Mouse (Mus musculus) G1E (cell line): ENCODE data around the gene Ccdc13. TPM values are rescaled to one million over a fixed set of nuclear protein-coding genes. Genes with fewer than 3 reads are reported as not detected.
A peak's percentile ranks its signal among the peaks of the same experiment; 100 is the strongest.

ENCODE experiments used
- ATAC-seq: 2 replicates; pipeline ENCODE4 v1.8.0; 2016; ENCODE audit warnings: mild to moderate bottlenecking; ENCODE audit not compliant: insufficient number of reproducible peaks, poor library complexity, low FRiP score, severe bottlenecking; ENCODE audit errors: extremely low read depth
- DNase-seq: peaks from one replicate; pipeline ENCODE4 v3.0.0; 2012; ENCODE audit warnings: low spot score
- H3K27me3 ChIP-seq: 2 replicates; pipeline ENCODE4 v1.6.1; 2012; ENCODE audit warnings: mild to moderate bottlenecking, low read length, inconsistent platforms; ENCODE audit not compliant: insufficient read depth
- H3K36me3 ChIP-seq: replicated peaks from 2 replicates; pipeline ENCODE3; 2012; ENCODE audit warnings: mild to moderate bottlenecking, inconsistent platforms
- H3K4me1 ChIP-seq: 2 replicates; pipeline ENCODE4 v1.6.1; 2012; ENCODE audit warnings: low read depth, low read length, inconsistent platforms, mixed read lengths; ENCODE audit not compliant: insufficient read depth
- H3K4me3 ChIP-seq: 2 replicates; pipeline ENCODE4 v1.5.1; 2012; ENCODE audit warnings: low read depth, mild to moderate bottlenecking, inconsistent platforms, low read length, moderate library complexity, mixed read lengths
- H3K9me3 ChIP-seq: replicated peaks from 2 replicates; pipeline ENCODE4 v1.6.1; 2012; ENCODE audit warnings: inconsistent platforms
- CTCF ChIP-seq: IDR thresholded peaks from 2 replicates; pipeline ENCODE4 v1.5.1; 2012; ENCODE audit warnings: low read depth, low read length, inconsistent platforms, mixed read lengths
- GATA1 ChIP-seq: IDR thresholded peaks from 2 replicates; pipeline ENCODE4 v1.6.1; 2012; ENCODE audit warnings: borderline replicate concordance, low read length, inconsistent platforms, mixed read lengths
- GATA2 ChIP-seq: IDR thresholded peaks from 2 replicates; pipeline ENCODE4 v1.6.1; 2012; ENCODE audit warnings: low read depth, low read length, inconsistent platforms, borderline replicate concordance
- POLR2AphosphoS5 ChIP-seq: IDR thresholded peaks from 2 replicates; pipeline ENCODE4 v1.6.1; 2012; ENCODE audit warnings: low read depth, low read length, inconsistent platforms; ENCODE audit not compliant: insufficient replicate concordance
- TAL1 ChIP-seq: conservative IDR thresholded peaks from 2 replicates; pipeline ENCODE4 v1.6.1; 2012; ENCODE audit warnings: low read depth, low read length, inconsistent platforms, mixed read lengths
- polyA plus RNA-seq: library from polyadenylated mRNA; stranded (reverse); fragments of >175 nt; gene quantifications from 2 replicates; pipeline ENCODE4 v1.2.3, GENCODE M21; 2012
- total RNA-seq, 2 experiments: library from RNA; stranded (forward) in 1 of 2; stranded (reverse) in 1 of 2; fragments of 200-1000 nt in 1 of 2; fragments of >200 nt in 1 of 2; fragmentation: Nextera tagmentation in 1 of 2; gene quantifications; 2 replicates each; pipeline ENCODE4 v1.2.3; 2014 to 2017

Gene Ccdc13
- total and polyA plus RNA-seq, 3 experiments = 0.09 to 0.33 TPM; not detected in 1

GRCm38 (mm10) chr9:121784801-121785200 lies 54.5 kb downstream of the Ccdc13 start:
- Histone ChIP-seq H3K4me3 (no peak overlapping the region), H3K4me1 (no peaks in the 10 kb centered on the region), H3K9me3 (no peaks in the 10 kb centered on the region), H3K36me3 (no peaks in the 10 kb centered on the region), H3K27me3 (peaks cover 20% of the 10 kb centered on the region)
- ATAC-seq = no peak
- DNase-seq = no peak
- TF ChIP-seq GATA2 = no peak
- TF ChIP-seq GATA1 = no peak
- TF ChIP-seq POLR2AphosphoS5 = no peak
- TF ChIP-seq TAL1 = no peak
- no peak for TF ChIP-seq CTCF

- H3K4me1 ChIP-seq = no peaks in the 10 kb centered on the region
- no peak for TF ChIP-seq CTCF
- no peak for TF ChIP-seq GATA1
- TF ChIP-seq POLR2AphosphoS5 = no peak
- TF ChIP-seq GATA2 = no peak
- TF ChIP-seq TAL1 = no peak
- DNase-seq = no peak
- ATAC-seq = no peak
- H3K9me3 ChIP-seq = 0 out of 2 replicates have a peak, but pooled peaks cover 5% of the 10 kb centered on the region
- no peaks in the 10 kb centered on the region for H3K36me3 ChIP-seq
- H3K4me3 ChIP-seq = 0 out of 2 replicates have a peak overlapping the region, but pooled peaks have one; percentile 9
- H3K27me3 ChIP-seq = peaks cover 4% of the 10 kb centered on the region; the same call in 1 of the 2 replicates
Measured at GRCm38 (mm10) chr9:121778066-121778624, 61.1 kb downstream of the Ccdc13 start.

GRCm38 (mm10) chr9:121777484-121778065 lies 61.7 kb downstream of the Ccdc13 start, which contains the start of gene Klhl40:
TSS of gene Klhl40 (plus strand) at chr9:121777607.
- no peaks in the 10 kb centered on the region for H3K4me1 ChIP-seq
- H3K27me3 ChIP-seq = peaks cover 4% of the 10 kb centered on the region; the same call in 1 of the 2 replicates
- 0 out of 2 replicates have a peak, but pooled peaks cover 5% of the 10 kb centered on the region for H3K9me3 ChIP-seq

GRCm38 (mm10) chr9:121776511-121776910 lies 62.8 kb downstream of the Ccdc13 start:
- peaks cover 4% of the 10 kb centered on the region; the same call in 1 of the 2 replicates for H3K27me3 ChIP-seq
- TF ChIP-seq POLR2AphosphoS5 (no peak), GATA1 (no peak), CTCF (no peak), TAL1 (no peak), GATA2 (no peak)
- no peak overlapping the region for H3K4me3 ChIP-seq
- 0 out of 2 replicates have a peak, but pooled peaks cover 5% of the 10 kb centered on the region for H3K9me3 ChIP-seq
- DNase-seq (no peak), ATAC-seq (no peak)
- no peaks in the 10 kb centered on the region for H3K4me1 ChIP-seq
- no peaks in the 10 kb centered on the region for H3K36me3 ChIP-seq

More at GRCm38 (mm10) chr9:121777484-121778065, 61.7 kb downstream of the Ccdc13 start, which contains the start of gene Klhl40:
- ATAC-seq = no peak
- no peak for TF ChIP-seq GATA2
- no peak for TF ChIP-seq GATA1
- TF ChIP-seq POLR2AphosphoS5 = no peak
- Histone ChIP-seq H3K36me3 (no peaks in the 10 kb centered on the region), H3K4me3 (0 out of 2 replicates have a peak within 1 kb of the TSS, but pooled peaks have one; percentile 9)
- DNase-seq = no peak

- no peak for ATAC-seq
- DNase-seq = no peak
- H3K9me3 ChIP-seq = 0 out of 2 replicates have a peak, but pooled peaks cover 5% of the 10 kb centered on the region
- TF ChIP-seq GATA1 (no peak), GATA2 (no peak), CTCF (no peak), POLR2AphosphoS5 (no peak), TAL1 (no peak)
- H3K27me3 ChIP-seq = peaks cover 4% of the 10 kb centered on the region; the same call in 1 of the 2 replicates
- H3K4me3 ChIP-seq = no peak overlapping the region
- H3K36me3 ChIP-seq = no peaks in the 10 kb centered on the region
- H3K4me1 ChIP-seq = no peaks in the 10 kb centered on the region
Measured at GRCm38 (mm10) chr9:121775951-121776350, 63.3 kb downstream of the Ccdc13 start.

GRCm38 (mm10) chr9:121772412-121772811 lies 66.8 kb downstream of the Ccdc13 start:
- ATAC-seq = no peak
- Histone ChIP-seq H3K36me3 (no peaks in the 10 kb centered on the region), H3K4me1 (no peaks in the 10 kb centered on the region), H3K4me3 (no peak overlapping the region), H3K27me3 (peaks cover 16% of the 10 kb centered on the region; the same call in 1 of the 2 replicates), H3K9me3 (no peaks in the 10 kb centered on the region)
- TF ChIP-seq TAL1 (no peak), GATA2 (no peak), GATA1 (no peak), CTCF (no peak), POLR2AphosphoS5 (no peak)
- no peak for DNase-seq
